Mouse (Mus musculus): Measurements from ENCODE around the gene Cfap43.

- TF ChIP-seq POLR2A (IDR thresholded peaks at IDR 0.05; ENCODE audit: low read depth, low read length), result no peak
- no peak for TF ChIP-seq CTCF (conservative IDR thresholded peaks at IDR 0.05; ENCODE audit: insufficient read depth, insufficient read length, low read depth, low read length)
These were observed 33.2 kb downstream of the Cfap43 start for GRCm38 (mm10) chr19:47885886-47886285.

Data from kidney, adult 2 months (tissue).